Mouse (Mus musculus): ENCODE results near the gene Gm49711.

Gm49711 gene

DNA sequence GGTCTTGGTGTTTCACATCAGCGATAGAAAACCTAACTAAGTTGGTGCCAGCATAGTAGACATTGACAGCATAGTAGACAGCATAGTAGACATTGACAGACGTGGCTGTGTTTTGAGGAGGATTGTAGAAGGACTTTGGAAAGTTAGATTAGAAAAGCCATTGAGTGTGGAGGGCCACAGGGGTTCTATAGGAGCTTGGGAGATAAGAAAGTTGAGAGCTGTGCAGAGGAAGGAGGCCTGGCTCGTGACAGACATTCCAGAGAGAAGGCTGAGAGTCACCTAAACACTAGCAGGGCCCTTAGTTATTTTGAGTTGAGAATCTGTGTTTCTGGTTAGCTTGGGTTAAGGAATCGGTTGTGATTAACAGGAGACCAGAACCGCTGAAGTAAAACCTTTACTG is 69.5 kb downstream of the Gm49711 start:
- DNase-seq = no peak

GRCm38 (mm10) chr16:92129843-92130242 is 71.7 kb downstream of the Gm49711 start:
- no peak for DNase-seq

- DNase-seq = no peak
These were observed 74.4 kb downstream of the Gm49711 start for GRCm38 (mm10) chr16:92132511-92132910.

GRCm38 (mm10) chr16:92134148-92134764 is 76.1 kb downstream of the Gm49711 start:
- no peak for DNase-seq

DNA sequence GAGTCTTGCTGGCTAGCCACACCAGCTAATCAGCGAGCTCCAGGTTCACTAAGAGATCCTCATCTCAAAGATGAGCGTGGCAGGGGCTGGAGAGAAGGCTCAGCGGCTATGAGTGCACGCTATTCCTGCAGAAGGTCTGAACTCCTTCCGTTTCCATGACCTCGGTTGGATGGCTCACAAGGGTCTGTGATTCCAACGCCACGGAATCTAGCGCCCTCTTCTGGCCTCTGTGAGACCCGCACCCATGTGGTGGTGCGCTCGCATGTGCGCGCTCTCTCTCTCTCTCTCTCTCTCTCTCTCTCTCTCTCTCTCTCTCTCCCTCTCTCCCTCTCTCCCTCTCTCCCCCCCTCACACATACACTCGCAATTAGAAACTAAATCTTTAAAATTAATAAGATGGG is 78.2 kb downstream of the Gm49711 start:
- DNase-seq = no peak

DNA sequence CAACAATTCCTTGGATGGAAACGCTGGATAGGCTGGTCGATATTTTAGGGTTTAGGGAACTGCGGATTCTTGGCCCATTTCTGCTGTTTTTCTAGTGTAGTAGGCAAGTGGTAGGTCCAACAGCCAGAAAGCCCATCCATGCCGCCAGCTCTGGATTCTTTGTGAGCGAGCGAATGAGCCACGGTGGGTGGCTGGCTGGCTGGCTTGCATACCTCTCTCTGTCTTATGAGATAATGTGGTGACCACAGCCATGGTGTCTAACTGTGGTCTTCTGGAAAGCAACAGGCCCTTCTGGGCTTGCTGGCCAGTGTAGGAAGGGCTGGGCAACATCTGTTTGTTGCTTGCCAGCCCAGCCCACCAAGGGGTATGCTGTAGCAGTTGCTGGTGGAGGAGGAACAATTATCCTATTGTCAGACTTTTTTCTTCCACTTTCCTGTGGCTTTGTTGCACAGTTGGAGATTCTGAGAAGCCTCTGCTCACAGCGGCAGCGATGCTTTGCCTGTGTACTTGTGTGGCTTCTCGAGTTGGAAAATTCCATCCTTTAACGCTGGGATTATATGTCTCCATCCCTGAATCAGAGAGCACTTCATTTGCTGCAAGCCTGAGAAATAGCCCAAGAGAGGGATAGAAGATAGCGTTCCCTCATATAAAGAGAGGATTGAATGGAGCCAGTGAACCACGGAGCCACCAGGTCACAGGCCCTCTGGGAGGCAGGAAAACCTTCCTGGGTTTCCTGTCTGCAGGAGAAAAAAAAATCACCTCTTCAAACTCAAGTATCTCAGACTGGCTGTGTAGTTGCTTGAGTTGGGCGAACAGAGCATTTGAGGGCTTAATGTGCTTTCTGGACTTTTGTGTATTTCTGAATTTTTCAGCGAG is 81.5 kb downstream of the Gm49711 start:
- DNase-seq = no peak

DNA sequence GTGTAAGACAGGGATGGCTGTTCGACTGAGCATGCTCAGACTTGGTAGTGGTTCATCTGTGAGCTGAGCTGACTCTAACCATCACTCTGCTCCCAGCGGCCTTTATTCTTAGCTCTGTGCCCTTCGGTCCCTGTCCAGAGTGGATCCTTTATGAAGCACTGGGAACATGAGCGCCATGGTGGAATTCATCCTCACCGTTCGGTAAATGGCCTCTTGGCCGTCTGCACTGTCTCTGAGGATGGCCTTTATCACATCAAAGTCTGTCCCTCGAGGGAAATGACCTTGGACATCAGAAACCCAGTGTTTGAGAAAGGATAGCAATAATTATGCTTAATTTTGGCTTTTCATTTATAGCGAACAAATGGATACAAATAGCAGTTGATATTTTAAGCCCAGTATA is 82.2 kb downstream of the Gm49711 start:
- no peak for DNase-seq

- no peak for DNase-seq
These were observed 82.9 kb downstream of the Gm49711 start for GRCm38 (mm10) chr16:92141021-92141420.

DNA sequence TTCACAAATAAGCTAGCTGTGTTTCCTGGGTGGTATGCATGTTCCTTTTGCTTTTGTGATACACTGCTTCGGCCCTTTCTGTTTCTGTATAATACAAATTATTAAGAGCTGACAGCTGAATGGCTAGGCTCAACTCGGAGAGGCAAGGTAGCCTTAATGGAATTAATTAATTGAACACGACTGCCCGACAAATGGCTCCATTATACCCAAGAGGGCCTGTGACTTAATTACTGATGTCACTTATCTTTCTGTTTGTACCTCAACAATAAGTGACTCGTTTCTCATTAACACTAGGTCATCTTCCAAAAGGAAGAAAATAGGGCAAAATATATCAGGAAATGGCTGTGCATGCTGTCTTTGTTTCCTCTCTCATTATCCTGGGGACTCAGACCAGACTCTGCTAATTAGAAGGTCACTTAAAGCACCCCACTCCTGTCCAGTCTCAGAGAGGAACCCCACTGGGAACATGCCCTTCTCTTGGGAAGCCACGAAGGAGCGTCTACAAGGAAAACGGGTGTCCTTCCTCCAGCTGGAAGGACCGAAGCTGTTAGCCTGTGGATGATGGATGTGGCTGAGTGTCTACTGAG is 84.4 kb downstream of the Gm49711 start:
- DNase-seq = no peak

DNA sequence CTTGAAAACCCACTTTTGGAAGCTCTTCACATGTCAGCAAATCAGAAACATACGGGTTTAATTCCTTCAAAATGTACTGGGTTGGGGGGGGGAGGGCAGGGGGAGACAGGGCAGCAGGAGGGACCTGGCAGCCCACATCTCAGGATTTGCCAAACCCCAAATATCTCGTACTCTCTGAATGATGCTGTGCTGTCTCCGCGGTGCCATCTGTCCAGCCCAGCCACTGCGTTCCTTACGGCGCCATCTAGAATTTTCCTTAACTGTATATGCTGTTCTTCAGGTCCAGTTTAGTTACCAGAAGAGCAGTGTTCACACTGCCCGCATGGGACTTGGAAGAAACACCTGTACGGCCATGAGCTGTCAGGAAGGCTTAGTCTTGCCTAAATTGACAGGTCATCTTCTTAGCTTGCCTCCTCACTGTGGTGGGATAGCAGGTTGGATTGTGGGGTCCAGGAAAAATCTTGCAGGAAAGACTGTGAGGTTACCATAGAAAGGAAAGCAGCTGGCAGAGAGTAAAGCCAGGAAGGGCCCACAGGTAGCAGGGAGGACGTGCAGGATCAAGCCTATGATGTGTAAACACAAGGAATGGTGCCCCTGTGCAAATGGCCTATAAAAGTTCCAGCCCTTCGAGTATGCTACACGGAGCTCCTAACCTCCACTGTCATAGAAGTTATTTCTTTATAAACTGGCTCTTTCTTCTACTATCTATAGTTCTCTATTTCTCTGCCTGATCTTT is 89.7 kb downstream of the Gm49711 start:
- DNase-seq = no peak

DNA sequence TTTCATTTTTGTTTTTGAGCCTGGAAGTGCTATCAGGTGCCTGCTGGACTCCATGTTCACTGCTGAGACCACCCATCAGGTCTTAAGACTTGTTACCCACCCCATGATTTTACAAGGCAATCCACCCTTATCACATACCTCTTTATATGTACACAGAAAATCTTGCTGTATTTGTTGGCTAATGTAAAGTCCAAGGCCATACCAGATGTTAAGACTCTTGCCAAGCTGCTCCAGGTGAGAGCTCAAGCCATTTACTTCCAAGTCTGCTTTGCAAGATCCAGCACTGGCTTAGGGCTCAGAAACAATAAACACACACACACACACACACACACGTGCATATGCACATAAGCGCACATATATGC is 90.2 kb downstream of the Gm49711 start:
- no peak for DNase-seq

GRCm38 (mm10) chr16:92150975-92151374 is 92.9 kb downstream of the Gm49711 start:
- no peak for DNase-seq

DNA sequence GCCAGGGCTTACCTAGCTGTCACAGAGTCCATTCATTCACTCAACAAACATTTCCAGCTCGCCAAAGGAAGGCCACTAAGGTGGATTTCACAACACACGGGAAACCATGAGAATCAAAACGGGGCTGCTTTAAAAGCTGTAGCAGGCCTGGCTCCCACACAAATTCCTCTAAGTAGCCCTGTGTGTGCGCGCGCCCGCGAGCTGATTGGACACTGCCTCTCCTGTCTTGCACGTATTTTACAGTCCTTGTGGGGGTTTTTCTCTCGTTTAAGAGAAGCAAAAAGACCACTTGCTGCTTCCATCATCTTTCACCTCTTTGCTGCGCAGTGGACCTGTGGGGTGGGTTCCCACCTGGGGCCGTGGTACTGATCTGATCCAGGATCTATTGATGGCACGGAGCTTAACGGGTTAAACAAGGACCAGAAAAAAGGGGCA is 99.9 kb downstream of the Gm49711 start:
- DNase-seq = no peak

DNA sequence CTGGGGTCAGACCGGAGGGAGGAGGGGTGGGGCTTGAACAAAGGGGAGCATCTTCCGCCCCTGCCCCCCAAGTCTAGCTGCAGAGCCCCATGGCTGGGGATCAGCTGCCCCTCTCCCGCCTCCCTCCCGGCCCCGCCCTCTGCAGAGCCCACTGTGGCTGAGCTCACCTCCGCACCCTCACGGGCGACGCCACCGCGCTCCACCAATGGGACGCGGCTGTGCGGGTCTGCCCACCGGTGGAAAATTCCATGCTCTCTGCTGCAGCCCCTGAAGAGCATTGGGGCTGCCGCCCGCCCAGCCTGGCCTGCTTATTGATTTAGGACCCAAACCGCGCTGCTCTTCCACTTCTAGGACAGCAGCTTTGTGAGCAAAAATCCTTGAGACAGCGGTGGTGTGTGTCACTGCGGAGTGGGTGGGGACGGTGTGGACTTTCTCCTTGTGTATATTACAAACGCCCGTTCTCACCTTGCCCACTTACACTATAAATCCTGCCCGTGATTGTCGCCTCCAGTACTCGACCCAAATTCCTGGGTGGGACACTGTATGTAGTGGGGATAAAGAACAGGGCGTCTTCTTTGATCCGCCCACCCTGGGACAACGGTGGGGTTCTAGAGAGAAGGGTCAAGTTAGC is 100.5 kb downstream of the Gm49711 start:
- no peak for DNase-seq

- no peak for DNase-seq
These were observed 101.0 kb downstream of the Gm49711 start for GRCm38 (mm10) chr16:92159114-92159513.

- DNase-seq = no peak
These were observed 104.2 kb downstream of the Gm49711 start for GRCm38 (mm10) chr16:92162289-92162688.

- no peak for DNase-seq
These were observed 105.4 kb downstream of the Gm49711 start for GRCm38 (mm10) chr16:92163545-92163944.

GRCm38 (mm10) chr16:92176052-92176451 is 117.9 kb downstream of the Gm49711 start:
- DNase-seq = no peak

GRCm38 (mm10) chr16:92177718-92178117 is 119.6 kb downstream of the Gm49711 start:
- no peak for DNase-seq

GRCm38 (mm10) chr16:92179306-92179705 is 121.2 kb downstream of the Gm49711 start:
- DNase-seq = no peak

DNA sequence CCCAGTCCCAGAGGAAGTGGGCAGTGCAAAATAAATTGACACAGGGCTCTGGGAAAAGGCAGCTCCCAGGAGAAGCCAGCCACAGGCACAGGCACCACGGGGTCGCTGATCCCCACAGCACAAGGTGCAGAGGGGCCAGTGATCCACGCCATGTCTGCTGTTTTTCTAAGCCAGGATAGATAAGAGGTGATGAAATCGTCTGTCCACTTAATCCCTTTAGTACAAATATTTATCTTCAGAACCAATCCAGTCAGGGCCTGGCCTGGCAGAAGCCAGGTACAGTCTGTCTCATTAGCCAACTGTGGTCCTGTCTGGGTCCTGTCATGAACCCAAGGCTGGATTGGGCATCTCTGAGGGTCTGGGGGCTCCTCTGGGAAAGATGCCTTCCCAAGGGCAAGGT is 125.4 kb downstream of the Gm49711 start:
- DNase-seq = no peak

DNA sequence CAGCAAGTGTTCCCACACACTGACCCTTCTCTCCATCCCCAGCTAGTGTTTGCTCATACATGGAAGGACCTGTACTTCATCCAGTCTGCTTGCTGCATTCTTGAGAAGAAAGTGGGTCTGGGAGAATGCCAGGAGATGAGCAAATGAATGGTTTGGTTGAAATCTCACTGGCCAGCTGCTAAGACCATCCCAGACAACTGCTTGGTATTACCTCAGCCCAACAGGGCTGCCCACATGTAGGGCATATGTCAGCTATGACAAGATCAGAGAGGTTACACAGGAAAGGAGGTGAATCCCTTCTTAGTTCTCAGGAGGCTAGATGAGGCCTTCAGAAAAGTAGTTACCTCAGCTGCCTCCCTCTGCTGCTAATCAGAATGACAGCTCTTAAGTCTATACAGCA is 132.5 kb downstream of the Gm49711 start:
- DNase-seq = no peak

DNA sequence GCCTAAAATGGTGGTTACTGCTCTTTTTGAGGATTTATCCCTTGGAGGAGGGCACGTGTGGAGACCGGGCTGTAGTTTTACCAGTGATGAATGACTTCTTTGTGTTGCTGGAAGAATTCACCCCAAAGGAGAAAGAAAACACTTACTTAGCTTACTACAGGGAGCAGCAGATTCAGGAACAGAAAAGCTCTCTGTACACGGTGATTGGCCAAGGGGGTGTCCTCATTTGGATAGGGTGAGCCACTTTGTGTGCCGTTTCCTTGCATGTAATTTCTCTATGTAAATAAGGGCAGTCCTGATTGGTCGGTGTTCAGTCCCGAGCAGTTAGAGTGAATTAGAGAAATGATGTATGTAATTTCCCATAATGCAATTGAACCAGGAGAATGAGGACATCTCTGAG is 137.0 kb downstream of the Gm49711 start:
- no peak for DNase-seq

Data from spleen, adult 18-20 months (tissue).